Mouse (Mus musculus) small intestine, adult 2 months (tissue): ENCODE results near the gene Ifnb1. TPM values are rescaled to one million over a fixed set of nuclear protein-coding genes. Genes with fewer than 3 reads are reported as not detected.

Source experiments
- H3K27ac ChIP-seq: fragments of 200-500 bp; 2 replicates; pipeline ENCODE4 v1.5.1; 2012; ENCODE audit warnings: low read depth, low read length, control low read depth, inconsistent platforms; ENCODE audit not compliant: insufficient read depth
- H3K27me3 ChIP-seq: fragments of 200-500 bp; 2 replicates; pipeline ENCODE4 v1.6.1; 2012; ENCODE audit warnings: mild to moderate bottlenecking, moderate library complexity, low read length, inconsistent platforms; ENCODE audit not compliant: control insufficient read depth, insufficient read depth
- H3K36me3 ChIP-seq: fragments of 200-500 bp; 2 replicates; pipeline ENCODE4 v1.6.1; 2012; ENCODE audit warnings: mild to moderate bottlenecking, low read length, control low read depth, inconsistent platforms; ENCODE audit not compliant: control insufficient read depth, insufficient read depth
- H3K4me1 ChIP-seq: fragments of 200-500 bp; 2 replicates; pipeline ENCODE4 v1.6.1; 2012; ENCODE audit warnings: low read length, inconsistent platforms, mixed read lengths; ENCODE audit not compliant: control insufficient read depth, insufficient read depth, insufficient read length
- H3K4me3 ChIP-seq: fragments of 200-500 bp; 2 replicates; pipeline ENCODE4 v1.5.1; 2012; ENCODE audit warnings: low read depth, mild to moderate bottlenecking, control low read depth, inconsistent platforms, low read length, moderate library complexity
- CTCF ChIP-seq: fragments of 200-500 bp; IDR thresholded peaks from 2 replicates; pipeline ENCODE4 v1.5.1; 2012; ENCODE audit warnings: low read depth, mild to moderate bottlenecking, control low read depth, inconsistent platforms, low read length, moderate library complexity, mixed read lengths; ENCODE audit not compliant: insufficient replicate concordance, insufficient read length; ENCODE audit errors: extremely low read depth
- POLR2A ChIP-seq: fragments of 200-500 bp; IDR thresholded peaks from 2 replicates; pipeline ENCODE4 v1.6.1; 2012; ENCODE audit warnings: low read depth, mild to moderate bottlenecking, control low read depth, inconsistent platforms, low read length, moderate library complexity
- WGBS: fragments of 180-500 bp; shearing (Covaris S2); methylation state at CpG from one replicate; pipeline ENCODE4 v1.1.7; 2018; 5-methylcytosine and 5-hydroxymethylcytosine counted together
- polyA plus RNA-seq: library from polyadenylated mRNA; depleted of rRNA; stranded (reverse); fragments of >200 nt; gene quantifications from 2 replicates; pipeline ENCODE4 v1.2.3, GENCODE M21; 2012

Gene Ifnb1
- polyA plus RNA-seq, 1 experiment: not detected

DNA sequence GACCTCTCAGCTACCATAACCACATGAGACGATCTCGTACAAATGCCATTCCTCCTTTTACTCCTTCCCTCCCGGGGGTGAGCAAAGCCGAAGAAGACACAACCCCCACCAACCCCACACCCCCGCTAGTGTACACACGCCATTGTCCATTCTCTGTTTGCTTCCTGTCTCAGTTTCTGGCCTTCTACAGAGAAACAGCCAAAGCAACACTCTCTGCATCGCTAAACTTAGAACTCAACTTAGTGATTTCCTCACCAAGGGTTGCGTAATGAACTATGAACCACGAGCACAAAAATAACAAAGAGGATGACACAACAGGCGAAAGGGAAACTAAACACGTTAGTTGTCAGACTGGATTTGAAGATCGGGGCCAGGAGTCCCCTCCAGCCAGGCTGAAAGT is 14.8 kb upstream of the Ifnb1 start:
- TF ChIP-seq CTCF (no peak), POLR2A (no peak)
- Histone ChIP-seq H3K4me3 (no peak overlapping the region), H3K27ac (peak overlapping the region; percentile 58), H3K36me3 (no peaks in the 10 kb centered on the region), H3K4me1 (peaks cover 5% of the 10 kb centered on the region; the same call in 1 of the 2 replicates), H3K27me3 (no peaks in the 10 kb centered on the region)
- 26% methylated on average over 12 of the region's 12 CpGs for WGBS

DNA sequence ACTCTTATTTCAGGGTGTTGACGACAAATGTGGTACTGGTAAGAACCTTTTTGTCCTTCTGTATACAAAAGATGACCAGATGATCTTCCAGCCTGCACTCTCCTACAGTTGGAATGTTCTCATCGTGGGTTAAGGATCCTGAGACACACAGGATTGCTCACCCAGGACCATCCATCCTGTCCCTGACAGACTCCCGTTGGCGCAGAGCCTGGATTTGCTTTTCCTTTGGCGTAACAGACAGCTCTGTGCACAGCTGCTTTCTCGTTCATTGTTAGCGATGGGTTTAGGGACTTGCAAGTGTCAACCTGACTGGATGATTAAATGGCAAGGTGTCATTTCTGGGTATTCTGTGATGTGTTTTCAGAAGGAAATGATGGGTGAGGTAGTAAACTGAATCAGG is 14.1 kb upstream of the Ifnb1 start:
- no peak overlapping the region for H3K27ac ChIP-seq
- TF ChIP-seq CTCF: no peak
- TF ChIP-seq POLR2A: no peak
- WGBS: 62% methylated on average over 7 of the region's 7 CpGs
- H3K36me3 ChIP-seq: no peaks in the 10 kb centered on the region
- H3K4me3 ChIP-seq: no peak overlapping the region
- no peaks in the 10 kb centered on the region for H3K27me3 ChIP-seq
- peaks cover 5% of the 10 kb centered on the region; the same call in 1 of the 2 replicates for H3K4me1 ChIP-seq

DNA sequence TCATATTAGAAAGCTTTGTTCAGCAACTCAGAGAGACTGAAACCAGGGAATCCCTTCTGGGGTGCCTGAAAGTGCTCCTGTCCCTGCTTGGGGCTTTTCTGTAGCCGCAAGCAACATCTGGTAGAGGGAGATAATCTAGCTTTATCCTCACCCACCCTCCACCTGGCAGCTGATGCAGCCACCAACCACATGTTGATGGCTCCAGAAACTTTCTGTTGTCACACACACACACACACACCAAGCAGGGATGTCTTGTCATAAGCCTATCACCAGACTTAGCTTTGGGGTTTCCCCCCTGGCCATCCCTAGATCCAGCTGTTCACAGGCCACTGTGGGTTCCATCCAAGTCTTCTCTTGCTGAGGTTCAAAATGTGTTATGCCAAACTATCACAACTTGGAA is 13.2 kb upstream of the Ifnb1 start:
- no peak overlapping the region for H3K4me3 ChIP-seq
- H3K27me3 ChIP-seq: no peaks in the 10 kb centered on the region
- H3K4me1 ChIP-seq: peaks cover 5% of the 10 kb centered on the region; the same call in 1 of the 2 replicates
- H3K36me3 ChIP-seq: no peaks in the 10 kb centered on the region
- 92% methylated on average over 1 of the region's 1 CpGs for WGBS
- H3K27ac ChIP-seq: no peak overlapping the region
- no peak for TF ChIP-seq CTCF
- no peak for TF ChIP-seq POLR2A

DNA sequence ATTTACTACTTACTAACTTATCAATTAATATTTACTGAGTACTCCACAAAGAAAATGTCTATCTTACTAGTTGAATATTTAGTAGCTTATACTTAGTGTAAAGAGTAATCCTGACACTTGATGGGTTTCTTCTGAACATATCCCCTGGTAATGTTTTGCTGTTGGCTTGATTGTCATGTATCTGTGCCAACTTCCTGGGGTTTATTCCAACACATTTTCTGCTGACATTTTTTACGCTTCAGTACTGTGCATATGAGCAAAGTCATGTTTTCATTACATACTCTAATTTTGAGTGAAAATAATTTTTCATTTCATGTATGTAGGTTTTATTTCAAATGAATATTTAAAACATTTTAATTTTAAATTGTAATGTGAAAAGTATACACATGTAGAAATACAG is 12.3 kb upstream of the Ifnb1 start:
- no peaks in the 10 kb centered on the region for H3K27me3 ChIP-seq
- no peak for TF ChIP-seq POLR2A
- H3K36me3 ChIP-seq: no peaks in the 10 kb centered on the region
- no peak overlapping the region for H3K27ac ChIP-seq
- peaks cover 5% of the 10 kb centered on the region; the same call in 1 of the 2 replicates for H3K4me1 ChIP-seq
- H3K4me3 ChIP-seq: no peak overlapping the region
- WGBS: 76% methylated on average over 1 of the region's 1 CpGs

DNA sequence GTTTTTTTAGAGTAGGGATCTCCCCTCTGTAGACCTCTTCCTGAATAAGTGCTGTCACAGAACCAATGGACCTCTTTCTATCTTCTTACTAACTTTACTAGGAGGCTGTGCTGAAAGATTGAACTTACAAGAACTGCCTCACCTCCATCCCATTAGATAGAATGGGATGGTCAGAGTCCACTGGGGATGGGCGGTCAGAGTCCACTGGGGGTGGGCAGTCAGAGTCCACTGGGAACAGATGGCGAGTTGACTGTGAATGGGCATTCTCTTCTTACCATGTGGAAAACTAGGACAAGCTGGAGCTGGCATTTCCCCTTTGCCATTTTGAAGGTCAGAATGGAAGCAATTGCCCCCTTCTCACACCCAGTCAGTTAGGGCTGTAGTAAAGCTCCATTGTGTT is 10.9 kb upstream of the Ifnb1 start:
- TF ChIP-seq CTCF (no peak), POLR2A (no peak)
- H3K4me3 ChIP-seq: no peak overlapping the region
- H3K4me1 ChIP-seq: peaks cover 5% of the 10 kb centered on the region; the same call in 1 of the 2 replicates
- WGBS: 55% methylated on average over 2 of the region's 2 CpGs
- no peaks in the 10 kb centered on the region for H3K27me3 ChIP-seq
- no peaks in the 10 kb centered on the region for H3K36me3 ChIP-seq
- no peak overlapping the region for H3K27ac ChIP-seq

DNA sequence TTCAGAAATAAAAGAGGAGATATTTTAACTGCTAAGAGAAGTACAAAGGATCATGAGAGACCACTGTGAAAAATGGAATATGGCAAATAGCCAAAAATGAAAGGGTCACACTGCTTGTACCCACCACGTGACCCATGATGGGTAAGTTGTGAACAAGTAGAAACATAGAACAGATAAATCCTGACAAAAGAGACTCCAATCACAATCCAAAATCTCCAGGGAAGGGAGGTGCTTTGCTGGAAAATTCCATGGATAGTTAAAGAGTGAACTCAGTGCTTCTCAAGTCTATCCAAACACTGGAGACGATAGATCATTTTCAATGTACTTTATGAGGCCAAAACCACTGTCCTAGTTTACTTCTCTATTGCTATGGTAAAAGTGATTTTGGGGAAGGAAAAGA is 8.3 kb upstream of the Ifnb1 start:
- no peak overlapping the region for H3K4me3 ChIP-seq
- no peaks in the 10 kb centered on the region for H3K36me3 ChIP-seq
- 64% methylated on average over 2 of the region's 2 CpGs for WGBS
- TF ChIP-seq CTCF: no peak
- H3K4me1 ChIP-seq: no peaks in the 10 kb centered on the region
- no peak overlapping the region for H3K27ac ChIP-seq
- no peaks in the 10 kb centered on the region for H3K27me3 ChIP-seq

DNA sequence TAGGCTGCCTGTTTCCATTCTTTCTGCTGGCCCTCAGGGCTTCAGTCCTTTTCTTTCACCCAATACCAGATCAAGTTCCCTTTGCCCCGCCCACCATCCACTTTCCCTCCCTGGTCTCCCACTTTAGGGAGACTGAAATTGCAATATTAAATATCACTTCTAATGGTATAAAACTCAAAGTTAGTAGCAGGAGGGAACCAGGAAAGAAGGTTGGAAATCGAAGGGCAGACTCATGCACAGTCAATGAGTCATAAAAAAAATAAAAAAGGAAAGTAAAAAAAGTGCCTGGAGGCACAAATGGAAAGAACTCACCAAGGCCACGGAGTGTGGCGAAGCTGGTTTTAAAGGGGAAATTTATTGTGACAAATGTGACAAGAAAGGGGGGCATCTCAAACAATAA is 7.7 kb upstream of the Ifnb1 start:
- TF ChIP-seq POLR2A (no peak), CTCF (no peak)
- Histone ChIP-seq H3K4me1 (no peaks in the 10 kb centered on the region), H3K27ac (no peak overlapping the region), H3K36me3 (no peaks in the 10 kb centered on the region), H3K27me3 (no peaks in the 10 kb centered on the region), H3K4me3 (no peak overlapping the region)
- WGBS: 67% methylated on average over 4 of the region's 4 CpGs
